Mouse (Mus musculus) liver, embryonic 12.5 days (tissue): Measurements from ENCODE around the gene Epdr1. TPM values are rescaled to one million over a fixed set of nuclear protein-coding genes. Genes with fewer than 3 reads are reported as not detected.

Experiments used
- ATAC-seq: fragments of 200-750 bp; cut with Nextera tagmentation; 2 replicates; pipeline ENCODE4 v1.8.0; 2017; ENCODE audit warnings: moderate number of reproducible peaks, mild to moderate bottlenecking, moderate library complexity
- H3K27ac ChIP-seq: fragments of 300-500 bp; sonication (generic); 2 replicates; pipeline ENCODE4 v1.5.1; 2016; ENCODE audit warnings: mild to moderate bottlenecking
- H3K27me3 ChIP-seq: fragments of 300-500 bp; sonication (generic); replicated peaks from 2 replicates; pipeline ENCODE4 v1.6.1; 2016; ENCODE audit warnings: mild to moderate bottlenecking, moderate library complexity
- H3K36me3 ChIP-seq: fragments of 300-500 bp; sonication (generic); 2 replicates; pipeline ENCODE4 v1.6.1; 2016; ENCODE audit warnings: mild to moderate bottlenecking, moderate library complexity
- H3K4me1 ChIP-seq: fragments of 300-500 bp; sonication (generic); 2 replicates; pipeline ENCODE4 v1.6.1; 2016
- H3K4me2 ChIP-seq: fragments of 300-500 bp; sonication (generic); 2 replicates; pipeline ENCODE4 v1.6.1; 2016; ENCODE audit warnings: mild to moderate bottlenecking, moderate library complexity
- H3K4me3 ChIP-seq: fragments of 300-500 bp; sonication (generic); 2 replicates; pipeline ENCODE4 v1.5.1; 2016; ENCODE audit warnings: mild to moderate bottlenecking, moderate library complexity
- H3K9ac ChIP-seq: fragments of 300-500 bp; sonication (generic); 2 replicates; pipeline ENCODE4 v1.6.1; 2016; ENCODE audit warnings: mild to moderate bottlenecking, moderate library complexity
- H3K9me3 ChIP-seq: fragments of 300-500 bp; sonication (generic); replicated peaks from 2 replicates; pipeline ENCODE4 v1.6.1; 2016; ENCODE audit warnings: mild to moderate bottlenecking, moderate library complexity
- WGBS: fragments of 180-500 bp; shearing (Covaris S2); methylation state at CpG from one replicate; pipeline ENCODE4 v1.1.7; 2016; ENCODE audit not compliant: insufficient replicate concordance; 5-methylcytosine and 5-hydroxymethylcytosine counted together
- polyA plus RNA-seq: library from polyadenylated mRNA; unstranded; fragments of >200 nt; fragmentation: Nextera tagmentation; extraction: Ambion mirVana; gene quantifications from 2 replicates; pipeline ENCODE4 v1.2.1, GENCODE M21; 2016

Gene Epdr1
- 22.3 and 23.2 TPM in 2 replicates for polyA plus RNA-seq

DNA sequence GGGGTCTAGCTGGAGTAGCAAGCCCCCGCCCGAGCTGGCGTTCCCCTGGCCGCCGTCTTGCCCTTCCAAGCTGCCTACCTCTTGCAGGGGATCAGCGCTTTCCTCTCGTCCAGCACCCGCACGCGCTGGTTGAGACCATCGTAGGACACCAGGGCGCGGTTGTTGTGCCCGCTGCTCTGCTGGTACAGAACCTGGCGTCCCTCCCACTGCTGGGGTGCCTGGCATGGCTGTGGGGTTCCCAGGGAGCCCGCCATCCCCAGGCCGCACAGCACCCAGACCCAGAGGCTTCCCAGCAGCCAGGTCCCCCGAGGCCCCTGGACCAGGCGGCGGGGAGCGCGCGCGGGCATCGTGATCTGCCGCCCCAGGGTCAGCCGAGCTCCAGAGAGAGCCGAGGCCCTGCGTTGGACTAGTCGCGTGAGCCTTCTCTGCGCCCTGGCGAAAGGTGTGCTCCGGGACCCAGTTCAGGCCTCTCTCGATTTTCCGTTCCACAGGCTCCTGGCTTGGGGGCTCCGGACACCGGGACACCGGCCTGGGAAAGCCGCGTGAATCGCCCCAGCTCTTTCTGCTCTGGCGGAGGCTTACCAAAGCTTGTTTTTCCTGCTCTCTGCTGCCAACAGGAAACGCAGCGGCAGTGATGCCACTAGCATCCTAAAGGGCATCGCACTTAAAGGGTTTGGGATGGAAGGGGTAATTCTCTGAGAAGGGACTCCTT is at the start of gene Epdr1:
TSS of gene Epdr1 (minus strand) at position 712 of the 712 bp plus-strand sequence.
- peak within 1 kb of the TSS; percentile 66 for H3K27ac ChIP-seq
- under 1% methylated on average over 46 of the region's 46 CpGs for WGBS
- no peaks in the 10 kb centered on the region for H3K36me3 ChIP-seq
- H3K27me3 ChIP-seq: peaks cover 37% of the 10 kb centered on the region
- H3K4me1 ChIP-seq: peaks cover 33% of the 10 kb centered on the region
- peak; percentile 75 for ATAC-seq
- H3K4me3 ChIP-seq: peak within 1 kb of the TSS; percentile 73
- peak within 1 kb of the TSS; percentile 93 for H3K4me2 ChIP-seq
- no peaks in the 10 kb centered on the region for H3K9me3 ChIP-seq
- peak within 1 kb of the TSS; percentile 80 for H3K9ac ChIP-seq

DNA sequence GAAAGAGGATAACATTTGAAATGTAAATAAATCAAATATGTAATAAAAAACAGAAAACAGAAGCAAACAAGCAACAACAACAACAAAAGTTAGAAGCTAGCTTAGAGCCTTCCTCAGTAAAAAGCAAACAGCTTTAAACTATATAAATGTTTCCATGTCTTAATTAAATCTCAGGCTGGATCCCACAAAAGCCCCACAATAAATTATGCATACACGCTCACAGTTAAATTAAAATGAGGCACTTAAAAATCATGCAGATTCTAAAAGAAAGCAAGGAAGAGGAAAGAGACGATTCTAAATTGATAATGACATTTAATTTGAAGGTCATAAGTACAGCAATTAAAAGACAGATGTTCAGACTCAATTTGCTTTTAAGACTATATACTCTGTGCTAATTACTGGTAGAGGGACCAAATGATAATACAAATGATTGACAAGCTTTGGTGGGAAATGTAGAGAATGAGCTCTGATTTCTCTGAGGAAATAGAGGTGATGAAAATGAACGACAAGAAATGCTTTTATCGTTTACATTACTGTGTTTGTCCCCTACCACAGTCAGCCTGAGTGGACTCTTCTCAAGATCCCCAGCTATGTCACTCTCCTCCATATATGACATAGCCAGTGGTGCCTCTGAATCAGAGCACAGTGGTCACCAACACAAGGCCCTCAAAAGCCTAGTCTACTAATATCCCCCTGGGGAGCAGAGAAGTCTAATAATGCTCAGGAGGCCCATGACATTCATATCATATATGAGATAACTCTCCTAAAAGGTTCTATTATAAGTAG is 48.8 kb upstream of the Epdr1 start:
- H3K36me3 ChIP-seq: no peaks in the 10 kb centered on the region
- WGBS: 69% methylated on average over 4 of the region's 4 CpGs
- no peak for ATAC-seq

DNA sequence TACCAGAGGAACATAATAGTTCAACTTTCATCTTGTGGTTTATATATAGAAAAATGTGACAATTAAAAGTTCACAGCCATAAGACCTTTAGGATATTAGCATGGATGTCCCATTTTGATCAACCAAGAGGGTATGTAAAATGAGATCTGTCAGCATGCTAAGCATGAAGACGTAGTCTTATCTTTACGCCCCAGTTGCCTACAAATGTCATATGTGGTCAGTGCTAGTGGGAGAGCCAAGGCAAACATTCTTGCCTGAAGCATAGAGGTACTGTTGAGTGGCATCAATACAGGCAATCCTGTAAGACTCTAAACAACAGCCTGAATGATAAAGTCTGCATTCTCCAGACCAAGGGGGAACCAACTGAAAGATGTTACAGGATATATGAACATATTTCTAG is 32.7 kb upstream of the Epdr1 start:
- 48% methylated on average over 2 of the region's 2 CpGs for WGBS
- Histone ChIP-seq H3K4me2 (no peak overlapping the region), H3K9me3 (no peaks in the 10 kb centered on the region), H3K36me3 (no peaks in the 10 kb centered on the region), H3K4me3 (no peak overlapping the region), H3K27ac (0 out of 2 replicates have a peak overlapping the region, but pooled peaks have one; percentile 20), H3K9ac (no peak overlapping the region), H3K27me3 (no peaks in the 10 kb centered on the region), H3K4me1 (peaks cover 31% of the 10 kb centered on the region)
- ATAC-seq: peak; percentile 70

More for the DNA sequence above, 48.8 kb upstream of the Epdr1 start:
- H3K27ac ChIP-seq: no peak overlapping the region
- H3K9ac ChIP-seq: no peak overlapping the region
- H3K4me2 ChIP-seq: no peak overlapping the region
- no peaks in the 10 kb centered on the region for H3K9me3 ChIP-seq
- H3K4me1 ChIP-seq: no peaks in the 10 kb centered on the region
- no peaks in the 10 kb centered on the region for H3K27me3 ChIP-seq
- no peak overlapping the region for H3K4me3 ChIP-seq

DNA sequence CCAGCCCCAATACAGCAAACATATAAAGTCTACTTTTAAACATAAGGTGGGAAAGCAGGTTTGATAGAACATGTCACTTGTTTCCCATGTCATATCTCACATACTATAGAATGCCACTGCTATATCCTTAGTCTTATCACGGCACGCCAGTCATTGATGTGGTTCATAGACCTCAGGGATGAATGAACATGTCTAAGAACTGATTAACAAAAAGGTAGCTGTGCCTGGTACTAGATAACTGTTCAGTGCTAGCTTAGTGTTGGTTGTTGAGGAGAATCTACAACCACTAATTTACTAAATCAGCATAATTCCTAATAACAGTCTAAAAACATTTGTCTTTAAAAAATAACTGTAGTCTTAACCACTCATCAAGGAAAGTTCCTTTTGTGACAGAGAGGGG is 30.1 kb upstream of the Epdr1 start:
- Histone ChIP-seq H3K27ac (no peak overlapping the region), H3K4me3 (no peak overlapping the region), H3K36me3 (no peaks in the 10 kb centered on the region), H3K9me3 (no peaks in the 10 kb centered on the region), H3K4me1 (peaks cover 31% of the 10 kb centered on the region), H3K4me2 (peak overlapping the region; percentile 32), H3K27me3 (no peaks in the 10 kb centered on the region), H3K9ac (no peak overlapping the region)
- ATAC-seq: peak; percentile 98
- WGBS: 27% methylated on average over 2 of the region's 2 CpGs

DNA sequence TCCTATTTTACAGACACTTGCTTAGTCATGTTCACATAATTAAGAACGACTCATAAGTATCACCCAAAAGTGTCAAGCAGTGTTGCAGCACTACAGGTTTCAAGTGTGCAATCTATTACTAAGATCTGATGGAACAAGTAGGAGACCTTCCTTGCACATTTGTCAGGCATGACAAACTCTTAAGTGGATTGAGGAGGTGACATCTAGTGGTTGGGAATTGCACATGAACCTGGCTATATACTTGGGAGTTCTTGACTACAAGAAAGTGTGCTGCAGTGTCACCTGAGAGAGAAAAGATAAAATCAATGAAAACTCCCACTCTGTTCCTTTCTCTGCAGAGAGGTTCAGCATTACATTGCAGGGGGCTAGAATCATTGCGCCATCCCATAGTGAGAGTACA is 24.5 kb upstream of the Epdr1 start:
- ATAC-seq: no peak
- WGBS: 63% methylated on average over 2 of the region's 2 CpGs
- no peak overlapping the region for H3K9ac ChIP-seq

DNA sequence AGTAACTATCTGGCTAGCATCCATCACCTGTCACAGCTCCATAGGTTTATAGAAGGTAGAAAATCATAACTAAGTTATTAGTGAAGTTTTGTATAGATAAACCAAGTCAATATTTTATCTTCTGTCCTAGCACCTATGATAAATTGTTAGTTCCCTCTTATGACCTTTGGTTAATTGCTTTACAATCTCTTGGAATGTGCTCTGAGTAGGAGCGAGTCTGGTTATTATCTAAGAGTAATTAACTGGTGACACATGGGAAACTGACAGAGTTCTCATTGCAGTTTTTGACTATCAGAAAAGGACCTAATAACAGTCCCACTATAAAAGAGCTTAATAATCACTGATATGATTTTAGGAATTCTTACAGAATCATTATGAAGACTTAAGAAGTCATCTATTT is 23.8 kb upstream of the Epdr1 start:
- no peak for ATAC-seq
- Histone ChIP-seq H3K4me3 (no peak overlapping the region), H3K27me3 (peaks cover 13% of the 10 kb centered on the region; the same call in 1 of the 2 replicates), H3K9ac (no peak overlapping the region), H3K4me1 (peaks cover under 1% of the 10 kb centered on the region; the same call in 1 of the 2 replicates), H3K36me3 (no peaks in the 10 kb centered on the region), H3K4me2 (no peak overlapping the region), H3K27ac (no peak overlapping the region), H3K9me3 (no peaks in the 10 kb centered on the region)
- 62% methylated on average over 1 of the region's 1 CpGs for WGBS

More for the DNA sequence above, 24.5 kb upstream of the Epdr1 start:
- Histone ChIP-seq H3K9me3 (no peaks in the 10 kb centered on the region), H3K4me1 (peaks cover 7% of the 10 kb centered on the region), H3K27ac (no peak overlapping the region), H3K4me2 (no peak overlapping the region), H3K4me3 (no peak overlapping the region), H3K36me3 (no peaks in the 10 kb centered on the region), H3K27me3 (peaks cover 13% of the 10 kb centered on the region; the same call in 1 of the 2 replicates)

DNA sequence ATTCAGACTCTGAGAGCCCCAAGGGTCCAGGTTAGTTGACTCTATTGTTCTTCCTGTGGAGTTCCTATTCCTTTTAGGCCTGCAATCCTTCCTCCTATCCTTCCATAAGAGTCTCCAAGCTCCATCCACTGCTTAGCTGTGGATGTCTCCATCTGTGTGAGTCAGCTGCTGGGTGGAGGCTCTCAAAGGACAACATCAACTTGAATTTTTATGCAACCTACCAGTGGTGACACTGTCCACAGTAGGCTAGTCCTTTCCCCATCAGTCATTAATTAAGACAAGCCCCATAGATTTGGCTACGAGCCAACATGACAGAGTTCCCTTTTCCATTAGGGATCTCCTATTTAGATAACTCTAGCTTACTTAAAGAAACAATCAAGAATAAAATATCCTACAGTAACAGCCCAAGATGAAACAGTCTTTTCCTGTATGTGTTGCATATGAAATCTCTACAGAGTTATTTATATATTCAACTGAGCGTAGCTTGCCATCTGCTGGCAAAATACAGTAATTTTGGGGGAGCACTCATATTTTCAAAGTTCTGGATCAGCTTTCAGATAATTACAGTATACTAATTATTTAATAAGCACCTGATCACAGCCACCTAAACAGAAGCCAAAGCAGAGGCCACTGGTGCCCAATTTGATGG is 20.6 kb upstream of the Epdr1 start:
- no peak overlapping the region for H3K4me2 ChIP-seq
- H3K27ac ChIP-seq: no peak overlapping the region
- no peaks in the 10 kb centered on the region for H3K4me1 ChIP-seq
- no peak overlapping the region for H3K9ac ChIP-seq
- WGBS: 74% methylated on average over 2 of the region's 2 CpGs
- no peak for ATAC-seq
- peaks cover 13% of the 10 kb centered on the region; the same call in 1 of the 2 replicates for H3K27me3 ChIP-seq
- H3K36me3 ChIP-seq: no peaks in the 10 kb centered on the region
- H3K4me3 ChIP-seq: no peak overlapping the region
- no peaks in the 10 kb centered on the region for H3K9me3 ChIP-seq

DNA sequence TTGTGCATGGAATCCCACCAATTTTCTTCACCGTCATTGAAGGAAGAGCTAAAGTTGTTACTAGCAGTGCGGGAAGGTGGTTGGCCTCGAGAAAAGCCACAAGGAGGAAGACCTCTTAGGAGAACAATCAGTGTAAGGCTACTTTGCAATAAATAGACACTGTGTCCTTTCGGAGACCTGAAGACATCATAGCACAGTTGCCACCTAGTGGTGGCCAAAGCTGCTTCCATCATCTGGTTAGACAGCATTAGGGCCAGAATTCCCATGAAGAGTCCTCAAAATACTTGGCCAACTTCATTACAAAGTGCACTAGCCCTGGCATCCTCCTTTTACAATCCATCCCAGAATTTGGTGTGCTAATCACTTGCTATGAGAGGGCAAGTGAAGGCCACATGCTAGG is 16.4 kb upstream of the Epdr1 start:
- H3K9ac ChIP-seq: no peak overlapping the region
- H3K27me3 ChIP-seq: no peaks in the 10 kb centered on the region; the same call in 1 of the 2 replicates
- no peak overlapping the region for H3K27ac ChIP-seq
- ATAC-seq: no peak
- H3K4me1 ChIP-seq: peaks cover 2% of the 10 kb centered on the region; the same call in 1 of the 2 replicates
- WGBS: 46% methylated on average over 4 of the region's 4 CpGs
- no peak overlapping the region for H3K4me2 ChIP-seq
- H3K9me3 ChIP-seq: no peaks in the 10 kb centered on the region
- no peak overlapping the region for H3K4me3 ChIP-seq
- no peaks in the 10 kb centered on the region for H3K36me3 ChIP-seq

DNA sequence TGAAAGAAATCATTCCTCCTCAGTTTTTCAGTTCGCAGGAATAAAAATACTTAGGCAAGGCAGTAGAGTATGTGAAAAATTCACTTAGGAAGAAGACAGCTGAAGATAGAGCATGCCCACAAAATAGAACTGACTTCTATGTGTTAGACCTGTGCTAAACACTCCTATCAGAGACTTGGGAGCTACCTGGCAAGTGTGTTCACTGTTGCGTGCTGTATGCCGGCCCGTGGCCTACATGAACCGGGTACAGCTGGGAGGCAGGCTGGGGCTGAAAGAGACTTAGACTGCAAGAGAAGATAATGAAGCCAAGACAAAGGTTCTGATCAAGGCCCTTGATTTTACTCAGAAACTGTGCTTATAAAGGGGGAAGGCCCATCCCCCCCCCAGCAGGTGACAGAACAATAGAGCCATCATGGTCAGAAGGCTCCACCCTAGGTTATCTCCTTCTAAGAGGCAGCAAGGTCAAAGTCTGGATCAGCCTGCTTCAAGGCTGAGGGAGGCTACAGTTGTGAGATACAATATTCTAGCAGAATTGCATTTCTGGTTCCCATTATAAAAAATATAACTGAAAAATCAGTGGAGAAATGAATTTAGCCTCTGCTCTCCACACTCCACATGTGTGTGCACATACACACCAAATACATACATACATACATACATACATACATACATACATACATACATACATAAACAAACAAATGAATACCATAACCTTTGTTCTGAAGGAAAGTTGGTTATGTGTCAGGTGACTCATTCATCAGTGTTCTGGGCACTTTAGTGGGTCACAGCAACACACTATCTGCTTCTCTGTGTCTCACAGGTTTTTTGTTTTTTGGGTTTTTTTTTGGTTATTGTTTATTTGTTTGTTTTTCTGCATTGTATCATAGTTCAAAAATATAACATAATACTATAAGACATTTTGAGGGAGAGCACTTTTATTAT is 11.3 kb upstream of the Epdr1 start:
- Histone ChIP-seq H3K4me1 (peaks cover 26% of the 10 kb centered on the region), H3K9ac (no peak overlapping the region), H3K4me3 (no peak overlapping the region), H3K36me3 (no peaks in the 10 kb centered on the region), H3K9me3 (no peaks in the 10 kb centered on the region), H3K27me3 (no peaks in the 10 kb centered on the region), H3K27ac (peak overlapping the region; percentile 36; the same call in 1 of the 2 replicates), H3K4me2 (no peak overlapping the region)
- peak; percentile 53; the same call in 1 of the 2 replicates for ATAC-seq
- WGBS: 70% methylated on average over 5 of the region's 5 CpGs

DNA sequence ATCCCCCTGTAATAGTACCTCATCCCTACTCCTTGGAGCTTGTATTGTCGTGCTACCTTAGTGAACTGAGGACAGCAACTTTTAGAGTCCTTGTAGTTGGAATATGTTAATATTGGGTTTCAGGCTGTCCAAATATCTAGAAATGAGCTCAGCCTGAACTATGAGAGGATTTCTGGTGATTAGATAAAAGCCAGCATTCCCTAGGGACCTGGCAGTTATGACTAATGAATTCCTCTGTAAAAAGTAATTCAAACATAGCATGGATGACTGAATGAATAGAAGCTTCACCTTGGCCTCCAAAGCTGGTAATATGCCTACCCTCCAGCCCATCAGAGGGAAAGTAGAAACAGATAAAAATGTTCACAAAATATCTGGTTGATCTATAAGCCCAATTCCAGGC is 6.7 kb upstream of the Epdr1 start:
- Histone ChIP-seq H3K4me2 (no peak overlapping the region), H3K27ac (no peak overlapping the region), H3K4me3 (no peak overlapping the region), H3K4me1 (peaks cover 41% of the 10 kb centered on the region), H3K27me3 (peaks cover 40% of the 10 kb centered on the region), H3K9me3 (no peaks in the 10 kb centered on the region), H3K9ac (no peak overlapping the region), H3K36me3 (no peaks in the 10 kb centered on the region)
- 72% methylated on average over 1 of the region's 1 CpGs for WGBS
- no peak for ATAC-seq
